Mouse (Mus musculus) gastrocnemius, postnatal 25 days (tissue): ENCODE data around the gene Gm527. TPM values are rescaled to one million over a fixed set of nuclear protein-coding genes. Genes with fewer than 3 reads are reported as not detected.

ENCODE experiments used
- total RNA-seq, 2 experiments: library from RNA; stranded (reverse); gene quantifications; 1 replicate in 1 of 2; 2 replicates in 1 of 2; pipeline ENCODE4 v1.2.3; 2021

The Gm527 gene
- total RNA-seq, 2 experiments from 2014 or later, result 2.0 to 3.3 TPM

Other genes starting within 250 kb of the Gm527 start
- gene Klhl28, start 47.6 kb downstream of the Gm527 start, total RNA-seq, result 1 to 10 TPM; 8.7 to 9.1 TPM
- 1 to 10 TPM; 7.3 to 8.3 TPM for gene Togaram1, start 47.9 kb downstream of the Gm527 start, total RNA-seq
- gene Prpf39, start 118.4 kb downstream of the Gm527 start, total RNA-seq, result 10 to 100 TPM; 12.0 to 12.2 TPM
- gene Fkbp3, start 156.1 kb downstream of the Gm527 start, total RNA-seq, result 100 to 1,000 TPM; 177 to 185 TPM
- 1 to 10 TPM; 1.6 to 3.4 TPM for gene Fancm, start 157.7 kb downstream of the Gm527 start, total RNA-seq